In the genomic region with DNA sequence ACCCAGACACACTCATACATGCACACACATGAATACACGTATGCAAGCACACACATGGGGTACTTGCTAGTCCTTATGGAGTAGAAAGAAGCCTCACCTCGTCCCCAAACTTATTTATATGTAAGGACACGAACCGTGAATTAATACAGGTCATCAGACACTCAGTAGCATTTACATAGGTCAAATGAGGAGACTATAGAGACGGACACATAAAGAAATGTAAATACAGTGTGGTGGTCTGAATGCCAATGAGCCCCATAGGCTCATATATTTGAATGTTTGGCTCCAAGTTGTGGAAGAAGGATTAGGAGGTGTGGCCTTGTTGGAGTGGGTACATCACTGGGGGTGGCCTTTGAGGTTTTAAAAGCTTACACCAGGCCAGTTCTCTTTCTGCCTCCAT, we compare ENCODE assay signal across 29 mouse cellular contexts.
DNase-seq lines count a peak whose midpoint lies in the region; ATAC-seq lines count a peak whose summit lies in the region.
"Had no signal": no experiment of that assay in that cellular context is flagged by ENCODE, and none has a peak within 500 bp of the region (broad histone marks: within the 10 kb centered on the region; RNA-seq: fewer than 3 reads in every experiment).

No protein-coding gene starts in this region.

- DNase-seq in heart, embryonic 10.5 days (ENCODE audit: low spot score): peak; percentile 13
- DNase-seq in midbrain, embryonic 11.5 days (ENCODE audit: low spot score, missing footprints): peak; percentile 85
- DNase-seq in neural tube, embryonic 10.5 days (ENCODE audit: extremely low spot score, low spot score): no peak
- DNase-seq: adrenal gland, adult 2 months; adrenal gland, postnatal 14 days; cerebellum, adult 11-12 months; cerebellum, adult 8-10 months; cerebellum, postnatal 10 days; cerebellum, postnatal 36 days; embryo, embryonic 11 days; gastrocnemius, postnatal 10 days; gastrocnemius, postnatal 36 days; heart, adult 2 months; heart, postnatal 10 days; heart, postnatal 36 days had no signal

- ATAC-seq in heart, embryonic 11.5 days (replicated peaks; ENCODE audit: insufficient number of reproducible peaks, low FRiP score, low TSS enrichment): no peak
- peak; percentile 82 for ATAC-seq in midbrain, embryonic 11.5 days (ENCODE audit: low FRiP score)
- ATAC-seq in midbrain, embryonic 16.5 days: no peak
- ATAC-seq in neural tube, embryonic 12.5 days (ENCODE audit: low FRiP score, low read depth): peak; percentile 21; the same call in 1 of the 2 replicates
- ATAC-seq: CD4-positive, CD25-positive, alpha-beta regulatory T cell, adult 4 months; forebrain, embryonic 16.5 days; hindbrain, postnatal 0 days; inflammation-experienced regulatory T-cells, adult 6 months; intestine, embryonic 16.5 days had no signal

- no peak overlapping the region for H3K9ac ChIP-seq in heart, embryonic 11.5 days (ENCODE audit: low read depth, low read length)
- H3K9ac ChIP-seq in midbrain, embryonic 11.5 days (ENCODE audit: low read length): no peak overlapping the region
- H3K9ac ChIP-seq in midbrain, embryonic 16.5 days (ENCODE audit: low read depth, low read length): no peak overlapping the region
- no peak overlapping the region for H3K9ac ChIP-seq in neural tube, embryonic 12.5 days
- H3K9ac ChIP-seq: embryonic facial prominence, embryonic 13.5 days; heart, embryonic 12.5 days; heart, embryonic 15.5 days; hindbrain, embryonic 13.5 days had no signal

- H3K27me3 ChIP-seq in heart, embryonic 10.5 days (ENCODE audit: insufficient read depth, poor library complexity, severe bottlenecking): no peaks in the 10 kb centered on the region
- H3K27me3 ChIP-seq in heart, embryonic 11.5 days (ENCODE audit: control insufficient read depth, insufficient read depth, low read length): no peaks in the 10 kb centered on the region
- no peaks in the 10 kb centered on the region for H3K27me3 ChIP-seq in midbrain, embryonic 11.5 days (ENCODE audit: control insufficient read depth, insufficient read depth, low read length)
- no peaks in the 10 kb centered on the region for H3K27me3 ChIP-seq in midbrain, embryonic 16.5 days (ENCODE audit: control insufficient read depth, insufficient read depth, low read depth, low read length)
- no peaks in the 10 kb centered on the region for H3K27me3 ChIP-seq in neural tube, embryonic 12.5 days (replicated peaks)
- H3K27me3 ChIP-seq: embryonic facial prominence, embryonic 13.5 days; heart, embryonic 12.5 days; heart, embryonic 15.5 days; hindbrain, embryonic 13.5 days had no signal

- H3K4me2 ChIP-seq in heart, embryonic 11.5 days: no peak overlapping the region
- H3K4me2 ChIP-seq in midbrain, embryonic 11.5 days: no peak overlapping the region
- H3K4me2 ChIP-seq in midbrain, embryonic 16.5 days (ENCODE audit: low read length): no peak overlapping the region
- H3K4me2 ChIP-seq in neural tube, embryonic 12.5 days (replicated peaks): no peak overlapping the region
- H3K4me2 ChIP-seq: embryonic facial prominence, embryonic 13.5 days; heart, embryonic 12.5 days; heart, embryonic 15.5 days; hindbrain, embryonic 13.5 days had no signal

- no peak overlapping the region for H3K27ac ChIP-seq in heart, embryonic 10.5 days
- H3K27ac ChIP-seq in heart, embryonic 11.5 days (ENCODE audit: low read depth, low read length): no peak overlapping the region
- H3K27ac ChIP-seq in midbrain, embryonic 11.5 days (ENCODE audit: low read depth, low read length): no peak overlapping the region
- no peak overlapping the region for H3K27ac ChIP-seq in midbrain, embryonic 16.5 days (ENCODE audit: low read length)
- no peak overlapping the region for H3K27ac ChIP-seq in neural tube, embryonic 12.5 days
- H3K27ac ChIP-seq: embryonic facial prominence, embryonic 10.5 days; embryonic facial prominence, embryonic 13.5 days; heart, adult 2 months; heart, embryonic 15.5 days; hindbrain, embryonic 13.5 days; hindbrain, postnatal 0 days had no signal

- H3K4me1 ChIP-seq in heart, embryonic 10.5 days: peaks cover 8% of the 10 kb centered on the region; the same call in 1 of the 2 replicates
- H3K4me1 ChIP-seq in heart, embryonic 11.5 days (ENCODE audit: control insufficient read depth, insufficient read depth, low read length): no peaks in the 10 kb centered on the region
- peaks cover 2% of the 10 kb centered on the region; the same call in 1 of the 2 replicates for H3K4me1 ChIP-seq in midbrain, embryonic 11.5 days (ENCODE audit: control insufficient read depth, insufficient read depth, low read length)
- no peaks in the 10 kb centered on the region for H3K4me1 ChIP-seq in midbrain, embryonic 16.5 days (ENCODE audit: control insufficient read depth, insufficient read depth, low read length)
- no peaks in the 10 kb centered on the region for H3K4me1 ChIP-seq in neural tube, embryonic 12.5 days
- H3K4me1 ChIP-seq: embryonic facial prominence, embryonic 10.5 days; embryonic facial prominence, embryonic 13.5 days; heart, embryonic 15.5 days; hindbrain, embryonic 13.5 days had no signal

- no peaks in the 10 kb centered on the region for H3K9me3 ChIP-seq in heart, embryonic 10.5 days
- H3K9me3 ChIP-seq in heart, embryonic 11.5 days (replicated peaks; ENCODE audit: control insufficient read depth, low read length): peaks cover 2% of the 10 kb centered on the region; the same call in 1 of the 2 replicates
- H3K9me3 ChIP-seq in midbrain, embryonic 11.5 days (ENCODE audit: control insufficient read depth, low read length): peaks cover 4% of the 10 kb centered on the region
- no peaks in the 10 kb centered on the region; the same call in 1 of the 2 replicates for H3K9me3 ChIP-seq in midbrain, embryonic 16.5 days (replicated peaks; ENCODE audit: control insufficient read depth, low read length, poor library complexity, severe bottlenecking)
- H3K9me3 ChIP-seq in neural tube, embryonic 12.5 days: no peaks in the 10 kb centered on the region
- H3K9me3 ChIP-seq: embryonic facial prominence, embryonic 10.5 days; embryonic facial prominence, embryonic 13.5 days; heart, embryonic 15.5 days had no signal

- WGBS in heart, embryonic 10.5 days: 84% methylated on average over 5 of the region's 5 CpGs
- WGBS in heart, embryonic 11.5 days (ENCODE audit: insufficient replicate concordance): 83% methylated on average over 5 of the region's 5 CpGs
- 66% methylated on average over 5 of the region's 5 CpGs for WGBS in midbrain, embryonic 11.5 days
- 44% methylated on average over 5 of the region's 5 CpGs for WGBS in midbrain, embryonic 16.5 days
- WGBS in neural tube, embryonic 12.5 days: 54% methylated on average over 5 of the region's 5 CpGs

- no peaks in the 10 kb centered on the region for H3K36me3 ChIP-seq in heart, embryonic 10.5 days
- H3K36me3 ChIP-seq in heart, embryonic 11.5 days (ENCODE audit: control insufficient read depth, insufficient read depth, low read length): no peaks in the 10 kb centered on the region
- H3K36me3 ChIP-seq in midbrain, embryonic 11.5 days (ENCODE audit: control insufficient read depth, insufficient read depth, low read length): no peaks in the 10 kb centered on the region
- no peaks in the 10 kb centered on the region for H3K36me3 ChIP-seq in midbrain, embryonic 16.5 days (ENCODE audit: control insufficient read depth, insufficient read depth, low read length)
- H3K36me3 ChIP-seq in neural tube, embryonic 12.5 days: no peaks in the 10 kb centered on the region
- H3K36me3 ChIP-seq: embryonic facial prominence, embryonic 10.5 days; embryonic facial prominence, embryonic 13.5 days; heart, embryonic 12.5 days; heart, embryonic 15.5 days; hindbrain, embryonic 13.5 days had no signal

- no peak overlapping the region for H3K4me3 ChIP-seq in heart, embryonic 10.5 days
- H3K4me3 ChIP-seq in heart, embryonic 11.5 days (ENCODE audit: low read depth, low read length): no peak overlapping the region
- no peak overlapping the region for H3K4me3 ChIP-seq in midbrain, embryonic 11.5 days (ENCODE audit: low read depth, low read length)
- no peak overlapping the region for H3K4me3 ChIP-seq in midbrain, embryonic 16.5 days (ENCODE audit: low read depth, low read length)
- no peak overlapping the region for H3K4me3 ChIP-seq in neural tube, embryonic 12.5 days
- H3K4me3 ChIP-seq: embryonic facial prominence, embryonic 10.5 days; embryonic facial prominence, embryonic 13.5 days; erythroblast, embryonic 14.5 days; heart, adult 2 months; heart, embryonic 12.5 days; heart, embryonic 15.5 days; hindbrain, embryonic 13.5 days had no signal

Comparison
In these comparisons a context has a peak if more than half of its experiments do, and no peak if none do; other contexts are left out.
1. ATAC-seq: peak in midbrain, embryonic 11.5 days (single experiment) and neural tube, embryonic 12.5 days (single experiment); none in heart, embryonic 11.5 days (single experiment) and midbrain, embryonic 16.5 days (single experiment).